Mouse (Mus musculus) cerebellum, adult 2 months (tissue): ENCODE data around the gene Aamdc. TPM values are rescaled to one million over a fixed set of nuclear protein-coding genes. Genes with fewer than 3 reads are reported as not detected.

Source experiments
- DNase-seq, 2 experiments: peaks; one replicate each; pipeline ENCODE4 v3.0.0; 2021
- H3K27ac ChIP-seq: fragments of 200-500 bp; 2 replicates; pipeline ENCODE4 v1.5.1; 2012; ENCODE audit warnings: low read length, control low read depth, inconsistent platforms; ENCODE audit not compliant: insufficient read depth
- H3K27me3 ChIP-seq: fragments of 200-500 bp; 2 replicates; pipeline ENCODE4 v1.6.1; 2012; ENCODE audit warnings: inconsistent platforms, mild to moderate bottlenecking, low read length, moderate library complexity; ENCODE audit not compliant: control insufficient read depth, insufficient read depth
- H3K4me1 ChIP-seq: fragments of 200-500 bp; 2 replicates; pipeline ENCODE4 v1.6.1; 2011; ENCODE audit warnings: low read length; ENCODE audit not compliant: control insufficient read depth, insufficient read depth
- H3K4me3 ChIP-seq: fragments of 200-500 bp; replicated peaks from 2 replicates; pipeline ENCODE3; 2011; ENCODE audit warnings: mild to moderate bottlenecking, low read depth, low read length, control low read depth; ENCODE audit not compliant: insufficient read depth
- CTCF ChIP-seq: fragments of 200-500 bp; IDR thresholded peaks from 2 replicates; pipeline ENCODE4 v1.5.1; 2011; ENCODE audit warnings: low read depth, mild to moderate bottlenecking, control low read depth, low read length, moderate library complexity, borderline replicate concordance; ENCODE audit not compliant: insufficient read depth
- POLR2A ChIP-seq: fragments of 200-500 bp; IDR thresholded peaks from 2 replicates; pipeline ENCODE4 v1.6.1; 2011; ENCODE audit warnings: low read length, control low read depth, borderline replicate concordance; ENCODE audit not compliant: insufficient read depth
- WGBS: fragments of 180-500 bp; shearing (Covaris S2); methylation state at CpG from one replicate; pipeline ENCODE4 v1.1.7; 2018; 5-methylcytosine and 5-hydroxymethylcytosine counted together
- polyA plus RNA-seq: library from polyadenylated mRNA; depleted of rRNA; stranded (reverse); fragments of >200 nt; gene quantifications from 2 replicates; pipeline ENCODE4 v1.2.3, GENCODE M21; 2012; rRNA removed

The Aamdc gene
- 71.4 and 78.9 TPM in 2 replicates for polyA plus RNA-seq

- no peaks in the 10 kb centered on the region for H3K27me3 ChIP-seq
- peak; percentile 95 to 97 for DNase-seq
These were observed at the start of gene Aamdc, which contains the start of gene Rsf1 for GRCm38 (mm10) chr7:97579067-97579975. Aamdc (minus strand) TSS chr7:97579497. Rsf1 (plus strand) TSS chr7:97579889.

GRCm38 (mm10) chr7:97623402-97623801, 44.1 kb upstream of the Aamdc start:
- Histone ChIP-seq H3K27ac (no peak overlapping the region), H3K4me1 (peaks cover 3% of the 10 kb centered on the region; the same call in 1 of the 2 replicates), H3K27me3 (no peaks in the 10 kb centered on the region), H3K4me3 (no peak overlapping the region)
- no peak for DNase-seq
- no peak for TF ChIP-seq POLR2A
- TF ChIP-seq CTCF, result no peak

More at GRCm38 (mm10) chr7:97579067-97579975, at the start of gene Aamdc, which contains the start of gene Rsf1:
- H3K4me1 ChIP-seq, result no peaks in the 10 kb centered on the region
- peak within 1 kb of the TSS; percentile 86 for H3K4me3 ChIP-seq
- H3K27ac ChIP-seq, result peak within 1 kb of the TSS; percentile 80
- WGBS, result under 1% methylated on average over 65 of the region's 68 CpGs
- TF ChIP-seq POLR2A, result peak; percentile 93
- peak; percentile 73 for TF ChIP-seq CTCF

GRCm38 (mm10) chr7:97622676-97623075, 43.4 kb upstream of the Aamdc start:
- 85% methylated on average over 1 of the region's 1 CpGs for WGBS
- Histone ChIP-seq H3K4me1 (peaks cover under 1% of the 10 kb centered on the region; the same call in 1 of the 2 replicates), H3K27me3 (no peaks in the 10 kb centered on the region), H3K27ac (no peak overlapping the region), H3K4me3 (no peak overlapping the region)
- TF ChIP-seq CTCF (no peak), POLR2A (no peak)
- DNase-seq, result no peak

GRCm38 (mm10) chr7:97621346-97621745, 42.0 kb upstream of the Aamdc start:
- no peak overlapping the region for H3K4me3 ChIP-seq
- no peaks in the 10 kb centered on the region for H3K27me3 ChIP-seq
- DNase-seq, result no peak
- no peak for TF ChIP-seq CTCF
- no peak for TF ChIP-seq POLR2A
- WGBS, result 95% methylated on average over 5 of the region's 5 CpGs
- H3K27ac ChIP-seq, result no peak overlapping the region
- no peaks in the 10 kb centered on the region for H3K4me1 ChIP-seq

GRCm38 (mm10) chr7:97598548-97598947, 19.3 kb upstream of the Aamdc start:
- no peak for TF ChIP-seq POLR2A
- no peak for TF ChIP-seq CTCF
- DNase-seq, result no peak
- H3K27me3 ChIP-seq, result no peaks in the 10 kb centered on the region
- no peak overlapping the region for H3K27ac ChIP-seq
- WGBS, result 92% methylated on average over 2 of the region's 2 CpGs
- no peak overlapping the region for H3K4me3 ChIP-seq
- H3K4me1 ChIP-seq, result no peaks in the 10 kb centered on the region

GRCm38 (mm10) chr7:97593535-97593934, 14.2 kb upstream of the Aamdc start:
- Histone ChIP-seq H3K4me1 (peaks cover 14% of the 10 kb centered on the region; the same call in 1 of the 2 replicates), H3K27me3 (no peaks in the 10 kb centered on the region), H3K27ac (no peak overlapping the region), H3K4me3 (no peak overlapping the region)
- no peak for TF ChIP-seq POLR2A
- no peak for TF ChIP-seq CTCF
- WGBS, result 75% methylated on average over 2 of the region's 2 CpGs
- DNase-seq, result no peak

- Histone ChIP-seq H3K27ac (no peak overlapping the region), H3K4me1 (peaks cover 14% of the 10 kb centered on the region; the same call in 1 of the 2 replicates), H3K4me3 (no peak overlapping the region), H3K27me3 (no peaks in the 10 kb centered on the region)
- WGBS, result 97% methylated on average over 4 of the region's 4 CpGs
- TF ChIP-seq CTCF, result no peak
- no peak for TF ChIP-seq POLR2A
- DNase-seq, result no peak
These were observed 13.1 kb upstream of the Aamdc start for GRCm38 (mm10) chr7:97592396-97592795.

- Histone ChIP-seq H3K27ac (no peak overlapping the region), H3K4me3 (no peak overlapping the region), H3K27me3 (no peaks in the 10 kb centered on the region), H3K4me1 (peaks cover 14% of the 10 kb centered on the region; the same call in 1 of the 2 replicates)
- WGBS, result 76% methylated on average over 6 of the region's 6 CpGs
- no peak for DNase-seq
- TF ChIP-seq POLR2A (no peak), CTCF (no peak)
These were observed 12.0 kb upstream of the Aamdc start for GRCm38 (mm10) chr7:97591336-97591735.
